Mouse (Mus musculus): Measurements from ENCODE around the gene Bhlhe23. TPM values are rescaled to one million over a fixed set of nuclear protein-coding genes. Genes with fewer than 3 reads are reported as not detected.
A peak's percentile ranks its signal among the peaks of the same experiment; 100 is the strongest.

Bhlhe23 gene
- total RNA-seq, 1 experiment = 0.18 TPM

DNA sequence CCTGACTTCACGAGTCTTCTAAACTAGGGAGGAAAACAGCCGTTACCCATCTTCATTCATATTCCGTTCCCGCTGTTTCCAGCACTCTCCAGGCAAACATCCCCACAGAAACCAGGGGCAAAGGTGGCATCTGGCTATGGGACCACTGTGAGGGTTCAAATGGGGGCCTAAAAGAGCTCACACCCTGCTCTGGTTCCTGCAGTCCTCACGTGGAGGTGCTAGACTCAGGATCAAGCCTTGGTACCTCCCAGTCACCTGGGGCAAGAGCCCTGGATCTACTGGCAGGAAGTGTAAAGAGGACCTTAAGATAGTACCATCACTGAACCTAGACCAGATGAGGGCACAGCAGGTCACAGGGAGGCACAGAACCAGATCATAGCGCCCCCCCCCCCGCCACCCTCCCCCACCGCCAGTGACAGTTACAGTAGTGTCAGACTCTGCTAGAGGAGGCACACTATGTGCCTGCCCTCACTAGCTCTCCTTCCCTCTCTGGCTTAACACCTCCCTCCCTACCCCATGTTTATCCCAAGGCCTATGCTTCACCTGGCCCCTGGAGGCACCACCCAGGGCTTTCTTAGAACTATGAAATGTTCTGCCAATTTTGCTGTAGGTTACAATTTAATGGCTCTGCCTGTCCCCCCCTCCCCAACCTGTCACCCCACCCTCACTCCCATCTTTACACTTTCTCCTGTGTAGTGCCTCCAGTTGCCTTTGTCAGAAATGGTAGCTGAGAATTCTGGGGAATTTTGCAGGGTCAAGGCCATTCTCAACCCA, 50.7 kb downstream of the Bhlhe23 start:
- DNase-seq (ENCODE audit: low read depth, low spot score) = no peak
- H3K27ac ChIP-seq (ENCODE audit: insufficient read depth, low read depth, low read length, poor library complexity, severe bottlenecking) = peak overlapping the region; percentile 90
- H3K9me3 ChIP-seq (ENCODE audit: control insufficient read depth, insufficient read depth, low read depth, low read length) = no peaks in the 10 kb centered on the region; the same call in 1 of the 2 replicates
- peak overlapping the region; percentile 68 for H3K9ac ChIP-seq (ENCODE audit: insufficient read depth, low read depth, low read length, poor library complexity, severe bottlenecking)
- in situ Hi-C loops (cut with MboI; ENCODE audit: low sequenced_read_pairs in 2 of 2, unreplicated experiment in 2 of 2) = no loop called here
- peaks cover 5 to 40% of the 10 kb centered on the region in 2 experiments for H3K4me1 ChIP-seq (ENCODE audit: control insufficient read depth in 2 of 2, insufficient read depth in 2 of 2, low read length in 2 of 2, poor library complexity in 1 of 2)
- peak overlapping the region; percentile 64 for H3K4me3 ChIP-seq (ENCODE audit: insufficient read depth in 1 of 2, low read depth in 1 of 2, low read length in 2 of 2, poor library complexity in 1 of 2, severe bottlenecking in 1 of 2)
- H3K36me3 ChIP-seq (ENCODE audit: control insufficient read depth, insufficient read depth, low read length, poor library complexity, severe bottlenecking) = peaks cover 31% of the 10 kb centered on the region
- TF ChIP-seq CHD2 (IDR thresholded peaks at IDR 0.05; ENCODE audit: low read depth, low read length) = no peak
- no peak for TF ChIP-seq ZNF384 (IDR thresholded peaks at IDR 0.05; ENCODE audit: low read depth, low read length)
- TF ChIP-seq MAFK (IDR thresholded peaks at IDR 0.05; ENCODE audit: insufficient read depth, low read depth, low read length) = no peak
- no peak for TF ChIP-seq ZC3H11A (IDR thresholded peaks at IDR 0.05; ENCODE audit: borderline replicate concordance, low read depth, low read length)
- TF ChIP-seq HCFC1 (IDR thresholded peaks at IDR 0.05; ENCODE audit: borderline replicate concordance, insufficient read depth, low read length) = no peak

- DNase-seq (ENCODE audit: low read depth, low spot score) = no peak
- no peak for TF ChIP-seq CHD2 (IDR thresholded peaks at IDR 0.05; ENCODE audit: low read depth, low read length)
- peak overlapping the region; percentile 64 for H3K4me3 ChIP-seq (ENCODE audit: insufficient read depth in 1 of 2, low read depth in 1 of 2, low read length in 2 of 2, poor library complexity in 1 of 2, severe bottlenecking in 1 of 2)
- peak overlapping the region; percentile 68 for H3K9ac ChIP-seq (ENCODE audit: insufficient read depth, low read depth, low read length, poor library complexity, severe bottlenecking)
- in situ Hi-C loops (cut with MboI; ENCODE audit: low sequenced_read_pairs in 2 of 2, unreplicated experiment in 2 of 2) = no loop called here
- peaks cover 3 to 38% of the 10 kb centered on the region in 2 experiments for H3K4me1 ChIP-seq (ENCODE audit: control insufficient read depth in 2 of 2, insufficient read depth in 2 of 2, low read length in 2 of 2, poor library complexity in 1 of 2)
- no peaks in the 10 kb centered on the region; the same call in 1 of the 2 replicates for H3K9me3 ChIP-seq (ENCODE audit: control insufficient read depth, insufficient read depth, low read depth, low read length)
- peaks cover 32% of the 10 kb centered on the region for H3K36me3 ChIP-seq (ENCODE audit: control insufficient read depth, insufficient read depth, low read length, poor library complexity, severe bottlenecking)
- peak overlapping the region; percentile 41 for H3K27ac ChIP-seq (ENCODE audit: insufficient read depth, low read depth, low read length, poor library complexity, severe bottlenecking)
Measured at GRCm38 (mm10) chr2:180725414-180725778, 51.3 kb downstream of the Bhlhe23 start.

DNA sequence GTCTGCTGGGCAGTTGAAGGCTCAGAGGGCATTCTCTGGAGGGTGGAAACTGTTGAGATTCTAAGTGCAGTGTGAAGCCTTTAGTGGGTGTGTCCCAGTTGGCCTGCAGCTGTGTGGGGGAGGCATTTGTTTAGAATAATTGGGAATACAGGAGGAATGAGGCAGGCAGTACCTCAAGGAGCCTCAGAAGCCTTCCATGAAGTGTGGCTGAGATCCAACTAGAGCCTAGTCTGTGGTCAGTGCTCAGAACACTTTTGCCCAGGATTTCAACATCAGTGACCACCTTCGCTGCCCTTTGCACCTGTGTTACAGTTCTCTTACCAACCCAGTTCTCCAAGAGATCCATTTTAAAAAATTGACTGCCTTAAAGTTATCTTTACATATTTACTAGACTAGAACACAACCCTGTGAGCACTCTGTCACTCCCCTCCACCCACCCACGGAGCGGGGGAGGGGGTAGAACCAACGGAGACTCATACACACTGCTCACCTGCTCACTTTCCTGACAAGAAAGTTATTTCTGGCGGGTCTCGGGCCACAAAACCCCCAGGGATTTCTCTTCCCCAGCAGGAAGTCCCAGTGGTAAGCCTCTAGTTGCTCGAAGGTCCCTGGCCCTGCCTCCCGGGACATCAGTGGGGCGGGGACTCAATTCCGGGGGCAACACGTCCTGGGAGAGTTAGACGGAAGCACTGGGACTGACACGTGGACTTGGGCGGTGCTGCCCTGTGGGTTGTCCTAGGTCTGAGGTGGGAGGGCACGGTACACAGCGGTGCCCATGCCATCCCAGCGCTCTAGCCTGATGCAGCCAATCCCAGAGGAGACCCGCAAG, 51.9 kb downstream of the Bhlhe23 start, which contains the start of gene Slc17a9:
Gene Slc17a9 (plus strand): TSS at position 679 of the 829 bp plus-strand sequence.
- peak within 1 kb of the TSS; percentile 90 for H3K27ac ChIP-seq (ENCODE audit: insufficient read depth, low read depth, low read length, poor library complexity, severe bottlenecking)
- H3K9me3 ChIP-seq (ENCODE audit: control insufficient read depth, insufficient read depth, low read depth, low read length) = no peaks in the 10 kb centered on the region; the same call in 1 of the 2 replicates
- peaks cover 34% of the 10 kb centered on the region for H3K36me3 ChIP-seq (ENCODE audit: control insufficient read depth, insufficient read depth, low read length, poor library complexity, severe bottlenecking)
- DNase-seq (ENCODE audit: low read depth, low spot score) = no peak
- peak within 1 kb of the TSS; percentile 68 for H3K9ac ChIP-seq (ENCODE audit: insufficient read depth, low read depth, low read length, poor library complexity, severe bottlenecking)
- H3K4me3 ChIP-seq (ENCODE audit: insufficient read depth in 1 of 2, low read depth in 1 of 2, low read length in 2 of 2, poor library complexity in 1 of 2, severe bottlenecking in 1 of 2) = peak within 1 kb of the TSS; percentile 64
- TF ChIP-seq ZNF384 (IDR thresholded peaks at IDR 0.05; ENCODE audit: low read depth, low read length) (no peak), ZC3H11A (IDR thresholded peaks at IDR 0.05; ENCODE audit: borderline replicate concordance, low read depth, low read length) (no peak), MAFK (IDR thresholded peaks at IDR 0.05; ENCODE audit: insufficient read depth, low read depth, low read length) (no peak), HCFC1 (IDR thresholded peaks at IDR 0.05; ENCODE audit: borderline replicate concordance, insufficient read depth, low read length) (no peak), CHD2 (IDR thresholded peaks at IDR 0.05; ENCODE audit: low read depth, low read length) (no peak)
- peaks cover 3 to 38% of the 10 kb centered on the region in 2 experiments for H3K4me1 ChIP-seq (ENCODE audit: control insufficient read depth in 2 of 2, insufficient read depth in 2 of 2, low read length in 2 of 2, poor library complexity in 1 of 2)
- in situ Hi-C loops (cut with MboI; ENCODE audit: low sequenced_read_pairs in 2 of 2, unreplicated experiment in 2 of 2) = no loop called here

Other genes starting within 250 kb of the Bhlhe23 start
- gene Mrgbp, start 195.6 kb downstream of the Bhlhe23 start, total RNA-seq (2012; rRNA removed) = 27.2 and 30.9 TPM in 2 replicates
- 31.5 and 39.2 TPM in 2 replicates for gene Ogfr, start 187.7 kb downstream of the Bhlhe23 start, total RNA-seq (2012; rRNA removed)
- 5.4 and 7.9 TPM in 2 replicates for gene Col9a3, start 179.1 kb downstream of the Bhlhe23 start, total RNA-seq (2012; rRNA removed)
- gene Tcfl5, start 134.2 kb downstream of the Bhlhe23 start, total RNA-seq (2012; rRNA removed) = 36.0 and 44.9 TPM in 2 replicates
- 84.7 and 90.6 TPM in 2 replicates for gene Dido1, start 66.9 kb downstream of the Bhlhe23 start, total RNA-seq (2012; rRNA removed)
- 57.8 and 64.7 TPM in 2 replicates for gene Gid8, start 66.8 kb downstream of the Bhlhe23 start, total RNA-seq (2012; rRNA removed)
- 12.0 and 28.1 TPM in 2 replicates for gene Slc17a9, start 51.6 kb downstream of the Bhlhe23 start, total RNA-seq (2012; rRNA removed)
- 53.8 and 58.4 TPM in 2 replicates for gene Ythdf1, start 144.0 kb upstream of the Bhlhe23 start, total RNA-seq (2012; rRNA removed)
- 2.1 and 3.7 TPM in 2 replicates for gene Birc7, start 152.1 kb upstream of the Bhlhe23 start, total RNA-seq (2012; rRNA removed)
- 7.8 and 12.4 TPM in 2 replicates for gene Nkain4, start 177.8 kb upstream of the Bhlhe23 start, total RNA-seq (2012; rRNA removed)
- 46.7 and 55.0 TPM in 2 replicates for gene Arfgap1, start 190.3 kb upstream of the Bhlhe23 start, total RNA-seq (2012; rRNA removed)
- gene Col20a1, start 209.6 kb upstream of the Bhlhe23 start, total RNA-seq (2012; rRNA removed) = 0.80 and 0.90 TPM in 2 replicates

Data from ES-E14 (cell line).